8 mouse cellular contexts compared by ENCODE assay signal in genomic region chr10:61383021-61383714, GRCm38 (mm10). TPM values are rescaled to one million over a fixed set of nuclear protein-coding genes. Genes with fewer than 3 reads are reported as not detected.
DNase-seq lines count a peak whose midpoint lies in the region; ATAC-seq lines count a peak whose summit lies in the region.

Pald1 (minus strand) TSS chr10:61383530.

- H3K36me3 ChIP-seq in forebrain, embryonic 14.5 days (ENCODE audit: control insufficient read depth, insufficient read depth, low read length): no peaks in the 10 kb centered on the region
- no peaks in the 10 kb centered on the region for H3K36me3 ChIP-seq in neural tube, embryonic 15.5 days

- intact Hi-C loops in heart, postnatal 10 days (cut with DNase I): loop anchor here (2.0 to 5.0 kb wide), 2 partner anchors 16 to 36 kb away; no protein-coding TSS in a partner anchor

- H3K27ac ChIP-seq in forebrain, embryonic 14.5 days (ENCODE audit: low read depth, low read length): peak within 1 kb of the TSS; percentile 9
- H3K27ac ChIP-seq in neural tube, embryonic 15.5 days (replicated peaks): peak within 1 kb of the TSS; percentile 79

- H3K9ac ChIP-seq in forebrain, embryonic 14.5 days (ENCODE audit: low read length): peak within 1 kb of the TSS; percentile 77
- peak within 1 kb of the TSS; percentile 74 for H3K9ac ChIP-seq in neural tube, embryonic 15.5 days (replicated peaks)

- peak within 1 kb of the TSS; percentile 86 for H3K4me2 ChIP-seq in forebrain, embryonic 14.5 days (ENCODE audit: low read length)
- H3K4me2 ChIP-seq in neural tube, embryonic 15.5 days: peak within 1 kb of the TSS; percentile 81

- DNase-seq in Muller cell, postnatal 12 days (ENCODE audit: inconsistent ontology term): peak; percentile 97
- peak; percentile 7 for DNase-seq in c-Kit-positive CD71-positive TER-119-positive erythroid progenitor cells, embryonic 14.5 days (ENCODE audit: low spot score)
- DNase-seq in forebrain, embryonic 14.5 days (ENCODE audit: low spot score): peak; percentile 80
- peak; percentile 84 for DNase-seq in heart, postnatal 10 days
- DNase-seq in large intestine, adult 2 months (ENCODE audit: low read depth, low spot score): peak; percentile 24
- peak; percentile 81 to 87 for DNase-seq in lung, adult 18-20 months
- DNase-seq in yolk sac, embryonic 10.5 days (ENCODE audit: low spot score): peak; percentile 89

- no peaks in the 10 kb centered on the region for H3K9me3 ChIP-seq in forebrain, embryonic 14.5 days (replicated peaks; ENCODE audit: control insufficient read depth, low read length)
- H3K9me3 ChIP-seq in neural tube, embryonic 15.5 days (replicated peaks): no peaks in the 10 kb centered on the region

- no peaks in the 10 kb centered on the region for H3K27me3 ChIP-seq in forebrain, embryonic 14.5 days (replicated peaks; ENCODE audit: control insufficient read depth, insufficient read depth, low read length)
- H3K27me3 ChIP-seq in neural tube, embryonic 15.5 days (replicated peaks): no peaks in the 10 kb centered on the region

- under 1% methylated on average over 56 of the region's 60 CpGs for WGBS in forebrain, embryonic 14.5 days
- WGBS in large intestine, adult 2 months: under 1% methylated on average over 60 of the region's 60 CpGs
- WGBS in neural tube, embryonic 15.5 days: under 1% methylated on average over 59 of the region's 60 CpGs

- ATAC-seq in forebrain, embryonic 14.5 days: peak; percentile 88
- peak; percentile 86 for ATAC-seq in neural tube, embryonic 15.5 days (ENCODE audit: low FRiP score)

- peaks cover 14% of the 10 kb centered on the region for H3K4me1 ChIP-seq in forebrain, embryonic 14.5 days (ENCODE audit: control insufficient read depth, insufficient read depth, low read length)
- H3K4me1 ChIP-seq in neural tube, embryonic 15.5 days: peaks cover 55% of the 10 kb centered on the region

- H3K4me3 ChIP-seq in forebrain, embryonic 14.5 days (ENCODE audit: low read depth, low read length): peak within 1 kb of the TSS; percentile 60
- peak within 1 kb of the TSS; percentile 65 for H3K4me3 ChIP-seq in neural tube, embryonic 15.5 days (replicated peaks)

RNA-seq across cellular contexts. Expression of gene Pald1, which starts in this region (rescaled TPM):
- 10.0 and 15.6 TPM in 2 replicates for polyA plus RNA-seq in forebrain, embryonic 14.5 days (2014; fragmentation: Nextera tagmentation; extraction: Ambion mirVana)
- total RNA-seq in heart, postnatal 10 days (2021): 10 to 100 TPM; 43.3 to 44.7 TPM
- 3.3 and 4.0 TPM in 2 replicates for polyA plus RNA-seq in large intestine, adult 2 months (2012; rRNA removed)
- 24.9 and 27.8 TPM in 2 replicates for polyA plus RNA-seq in neural tube, embryonic 15.5 days (2015; fragmentation: Nextera tagmentation; extraction: Ambion mirVana)

Comparison
In these comparisons a context has a peak if more than half of its experiments do, and no peak if none do; other contexts are left out.
1. Peak in every context shown above with its lines: DNase-seq, ATAC-seq, H3K4me3 ChIP-seq and H3K27ac ChIP-seq.
2. DNase-seq: peak in every context shown above with its lines; median percentile 97 in Muller cell, postnatal 12 days; 89 in yolk sac, embryonic 10.5 days; 84 in heart, postnatal 10 days; 84 in lung, adult 18-20 months; 80 in forebrain, embryonic 14.5 days; 24 in large intestine, adult 2 months; 7 in c-Kit-positive CD71-positive TER-119-positive erythroid progenitor cells, embryonic 14.5 days.